Mouse (Mus musculus): ENCODE measurements around the gene Tsc22d1.

Gene Tsc22d1

DNA sequence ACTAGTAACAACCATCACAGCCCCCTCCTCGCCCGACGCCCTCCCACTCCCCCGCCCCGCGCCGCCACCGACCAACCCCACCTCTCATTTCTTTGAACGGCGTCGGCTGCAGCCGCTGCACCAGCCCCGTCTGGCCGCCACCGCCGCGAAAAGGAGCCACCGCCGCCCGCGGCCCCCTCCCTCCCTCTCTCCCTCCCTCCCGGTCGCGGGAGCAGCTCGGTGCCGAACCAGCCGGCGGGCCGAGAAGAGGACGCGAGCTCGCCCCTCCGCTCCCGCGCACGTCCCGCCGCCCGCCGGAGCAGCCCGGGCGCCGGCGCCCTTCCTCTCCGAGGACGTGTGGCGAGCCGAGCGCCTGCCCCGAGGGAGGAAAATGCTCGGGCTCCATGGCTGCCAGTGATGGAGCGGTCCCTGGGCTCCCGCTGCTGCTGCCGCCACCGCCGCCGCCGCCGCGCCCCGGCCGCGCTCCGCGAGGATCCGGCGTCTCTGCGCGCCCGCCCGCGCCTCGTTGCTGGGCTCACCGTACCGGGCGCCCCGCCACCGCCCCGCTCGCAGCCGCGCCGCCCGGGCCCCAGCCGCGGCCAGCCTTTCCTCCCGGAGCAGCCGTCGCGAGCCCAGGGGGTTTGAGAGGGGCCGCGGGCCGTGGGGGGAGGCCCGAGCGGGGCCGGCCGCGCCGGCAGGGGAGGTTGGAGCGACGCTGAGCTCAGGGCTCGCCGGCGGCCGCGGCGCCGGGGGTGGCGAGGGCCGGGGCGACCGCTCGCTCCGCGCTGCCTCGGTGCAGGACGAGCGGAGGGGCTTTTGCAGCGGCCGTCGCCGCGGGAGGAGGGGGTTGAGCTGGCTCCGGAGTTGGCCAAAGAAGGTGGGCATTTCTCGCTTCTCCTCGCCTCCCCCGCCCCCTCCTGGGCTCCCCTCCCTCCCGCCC is at the start of gene Tsc22d1:
TSS of gene Tsc22d1 (plus strand) at position 100 of the 919 bp plus-strand sequence.
- no peak for DNase-seq (ENCODE audit: low read depth, low spot score)

DNA sequence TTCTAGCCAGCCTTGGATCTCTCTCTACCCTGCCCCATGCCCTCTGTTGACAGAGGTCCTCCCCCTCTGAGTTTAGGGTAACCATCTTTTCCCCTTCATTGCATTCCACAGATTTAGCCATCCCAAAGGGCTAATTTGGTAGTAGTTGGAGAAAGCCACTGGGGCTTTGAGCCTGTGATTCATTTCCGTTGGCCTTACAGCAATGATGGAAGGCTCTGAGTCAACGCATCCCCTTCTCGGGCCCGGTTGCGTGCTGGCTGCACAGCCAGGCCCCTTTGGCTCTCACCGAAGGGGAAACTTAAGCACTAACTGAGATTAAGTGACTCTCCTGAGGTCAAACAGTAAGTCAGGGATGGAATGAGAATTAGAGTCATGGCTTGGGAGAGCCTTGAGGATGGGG is 41.1 kb upstream of the Tsc22d1 start:
- DNase-seq (ENCODE audit: low read depth, low spot score), result no peak

DNA sequence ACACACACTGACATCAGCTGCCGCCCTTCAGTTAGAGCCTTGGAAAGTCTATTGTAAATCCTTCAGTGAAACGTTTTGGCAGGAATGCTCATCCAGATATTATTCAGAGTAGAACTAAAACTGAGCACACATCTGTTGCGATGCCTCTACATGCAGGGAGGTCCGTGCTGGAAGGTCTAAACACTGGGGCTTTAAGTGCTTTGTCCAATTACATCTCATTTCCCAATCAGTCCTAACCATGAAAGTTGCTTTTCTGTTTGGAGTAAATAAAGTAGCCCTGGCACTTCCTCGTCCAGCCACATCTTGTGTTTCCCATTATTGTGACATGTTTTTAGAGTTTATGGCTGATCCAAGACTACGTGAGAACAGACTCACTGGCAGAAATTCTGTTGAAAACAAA is 40.2 kb upstream of the Tsc22d1 start:
- no peak for DNase-seq (ENCODE audit: low read depth, low spot score)

DNA sequence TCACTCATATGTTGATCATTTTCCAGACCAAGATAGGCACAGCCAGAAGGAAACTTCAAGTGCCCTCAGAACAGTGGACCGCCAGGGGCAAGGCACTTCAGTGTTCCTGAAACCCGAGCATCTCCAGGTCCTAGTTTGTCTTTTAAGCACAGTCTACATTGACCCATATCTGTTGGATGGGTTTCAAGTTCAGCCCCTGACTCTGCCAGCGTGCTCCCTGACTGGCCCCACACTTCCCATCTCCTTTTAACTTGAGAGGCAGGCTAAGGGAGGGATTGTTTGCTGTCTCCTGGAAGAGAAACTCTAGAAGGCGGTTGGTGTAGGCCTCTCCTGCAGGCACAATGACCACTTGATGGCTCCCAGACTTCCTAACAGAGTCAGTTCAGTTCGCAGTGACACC is 38.2 kb upstream of the Tsc22d1 start:
- DNase-seq (ENCODE audit: low read depth, low spot score), result no peak

DNA sequence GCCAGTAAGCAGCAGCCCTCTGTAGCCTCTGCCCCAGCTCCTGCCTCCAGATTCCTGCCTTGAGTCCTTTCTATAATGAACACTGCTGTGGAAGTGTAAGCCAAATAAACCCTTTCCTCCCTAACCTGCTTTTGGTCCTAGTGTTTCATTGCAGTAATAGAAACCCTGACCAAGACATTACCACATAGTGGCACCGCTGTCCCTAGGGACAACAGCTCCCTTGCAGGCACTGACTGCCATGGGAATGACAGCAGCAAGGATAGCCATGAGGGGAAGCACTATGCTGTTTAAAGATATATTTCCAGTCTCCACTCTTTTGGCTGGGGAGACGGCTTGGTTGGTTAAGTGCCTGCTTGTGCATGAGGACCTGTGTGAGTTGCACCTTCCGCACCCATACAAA is 35.4 kb upstream of the Tsc22d1 start:
- DNase-seq (ENCODE audit: low read depth, low spot score), result no peak

DNA sequence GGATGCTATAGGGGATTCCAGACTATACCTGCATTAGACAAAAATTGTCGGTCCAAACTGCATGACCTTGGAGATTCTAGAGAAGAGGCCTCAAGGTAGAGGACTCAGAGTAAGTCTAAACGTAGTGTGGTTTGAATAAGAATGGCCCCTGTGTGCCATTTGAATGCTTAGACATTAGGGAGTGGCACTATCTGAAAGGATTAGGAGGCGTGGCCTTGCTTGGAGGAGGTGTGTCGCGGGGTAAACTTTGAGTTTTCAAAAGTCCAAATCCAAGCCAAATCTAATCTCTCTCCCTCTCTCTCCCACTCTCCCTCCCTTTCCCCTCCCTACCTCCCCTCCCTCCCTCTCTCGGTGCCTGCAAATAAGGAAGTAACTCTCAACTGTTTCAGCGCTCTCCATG is 26.7 kb upstream of the Tsc22d1 start:
- no peak for DNase-seq (ENCODE audit: low read depth, low spot score)

DNA sequence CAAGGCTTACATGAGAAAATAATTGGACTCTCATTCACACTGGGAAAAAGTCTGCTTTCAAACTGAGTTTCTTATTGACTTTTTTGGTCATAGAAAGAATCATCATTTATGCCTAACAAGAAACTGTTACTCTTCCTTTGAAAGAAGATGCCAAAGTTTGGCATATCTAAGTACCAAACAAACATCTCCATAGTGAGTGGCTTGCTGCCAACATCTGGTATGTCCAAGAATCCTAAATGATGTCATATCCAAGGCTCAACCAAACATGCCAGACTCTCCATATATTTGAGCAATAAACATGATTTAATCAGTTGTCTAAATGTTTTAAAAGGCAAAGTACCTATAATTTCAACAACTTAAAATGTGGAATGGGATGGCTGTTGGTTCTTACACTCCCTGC is 16.5 kb upstream of the Tsc22d1 start:
- DNase-seq (ENCODE audit: low read depth, low spot score), result no peak

DNA sequence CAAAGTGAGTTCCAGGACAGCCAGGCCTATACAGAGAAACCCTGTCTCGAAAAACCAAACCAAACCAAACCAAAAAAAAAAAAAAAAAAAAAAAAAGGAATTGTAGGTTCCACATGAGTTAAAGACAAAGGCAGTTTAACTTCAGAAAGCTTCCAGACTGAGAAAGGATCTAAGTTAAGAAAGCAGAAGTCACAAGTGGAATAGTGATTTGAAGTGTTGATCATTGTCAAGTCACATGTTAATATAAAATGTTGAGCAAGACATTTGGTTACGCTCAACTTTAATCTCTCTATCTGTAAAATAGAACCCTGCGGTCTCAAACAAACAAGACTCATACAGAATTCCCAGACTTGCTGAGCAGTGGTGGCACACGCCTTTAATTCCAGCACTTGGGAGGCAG is 12.2 kb upstream of the Tsc22d1 start:
- no peak for DNase-seq (ENCODE audit: low read depth, low spot score)

DNA sequence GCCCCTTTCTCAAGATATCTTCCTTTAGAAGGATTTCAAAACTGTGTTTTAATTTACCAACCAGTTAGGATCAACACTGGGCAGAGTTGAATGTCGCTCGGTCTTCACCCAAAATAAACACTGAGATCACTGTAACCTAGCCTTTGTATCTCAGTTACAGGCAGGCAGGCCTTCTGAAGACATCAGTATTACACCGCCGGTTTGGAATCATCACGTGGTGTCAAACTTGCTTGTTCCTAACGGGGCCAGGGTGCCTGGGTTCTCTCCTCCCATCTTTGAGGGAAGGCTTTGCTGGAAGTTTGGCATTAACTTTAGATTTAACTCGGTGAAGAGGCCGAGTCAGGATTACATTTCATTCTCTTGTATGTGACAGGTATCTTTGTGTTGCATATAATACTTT is 5.7 kb upstream of the Tsc22d1 start:
- no peak for DNase-seq (ENCODE audit: low read depth, low spot score)

DNA sequence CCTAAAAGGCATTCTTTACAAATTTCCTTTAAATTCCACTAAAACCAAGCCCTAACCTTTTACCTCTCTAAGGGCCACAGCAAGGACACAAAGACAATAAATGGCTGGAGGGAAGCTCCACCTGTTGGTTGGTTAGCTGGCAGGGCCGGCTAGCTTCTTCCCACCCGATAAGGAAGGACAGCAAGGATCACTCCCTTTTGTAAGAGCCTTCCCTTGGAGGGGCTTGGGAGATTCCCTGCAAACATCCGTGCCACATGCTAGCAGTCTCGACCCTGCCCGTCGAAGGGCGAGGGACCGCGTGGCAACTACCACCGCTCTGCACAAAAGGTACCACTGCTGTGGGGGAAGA is 1.0 kb upstream of the Tsc22d1 start:
- no peak for DNase-seq (ENCODE audit: low read depth, low spot score)

DNA sequence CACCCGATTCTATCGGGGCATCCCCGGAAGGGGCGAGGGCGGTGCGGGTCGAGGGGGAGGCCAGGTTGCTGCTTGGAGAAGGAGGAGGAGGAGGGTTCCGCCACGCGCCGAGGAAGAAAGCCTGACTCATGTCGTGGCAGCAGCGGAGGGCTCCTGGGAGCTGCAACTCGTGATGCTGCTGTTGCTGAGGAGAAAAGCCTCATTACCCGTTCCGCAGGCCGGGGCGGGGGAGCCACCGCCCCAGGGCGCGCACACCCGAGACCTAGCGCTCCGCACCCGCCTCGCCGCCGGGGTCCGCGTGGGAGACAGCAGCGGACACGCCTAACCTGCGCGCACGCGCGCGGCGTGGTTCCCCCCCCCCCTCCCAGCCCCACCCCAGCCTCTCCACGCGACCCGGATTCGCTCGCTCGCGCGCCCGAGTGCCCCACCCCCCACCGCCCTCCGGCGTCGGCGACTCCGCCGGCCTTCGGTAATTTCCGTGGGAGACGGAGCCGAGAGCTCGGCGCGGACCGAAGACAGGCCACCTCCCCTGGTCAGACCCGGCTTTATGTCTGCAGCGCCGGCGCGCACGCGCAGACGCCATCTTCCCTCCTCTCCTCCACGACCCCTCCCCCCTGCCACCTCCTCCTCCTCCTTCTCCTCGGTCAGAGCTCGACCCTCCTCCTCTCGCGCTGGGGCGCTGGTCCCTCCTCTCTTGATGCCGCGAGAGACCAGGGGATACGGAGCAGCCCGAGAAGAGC is 469 bp upstream of the Tsc22d1 start:
- peak; percentile 96 for DNase-seq (ENCODE audit: low read depth, low spot score)

DNA sequence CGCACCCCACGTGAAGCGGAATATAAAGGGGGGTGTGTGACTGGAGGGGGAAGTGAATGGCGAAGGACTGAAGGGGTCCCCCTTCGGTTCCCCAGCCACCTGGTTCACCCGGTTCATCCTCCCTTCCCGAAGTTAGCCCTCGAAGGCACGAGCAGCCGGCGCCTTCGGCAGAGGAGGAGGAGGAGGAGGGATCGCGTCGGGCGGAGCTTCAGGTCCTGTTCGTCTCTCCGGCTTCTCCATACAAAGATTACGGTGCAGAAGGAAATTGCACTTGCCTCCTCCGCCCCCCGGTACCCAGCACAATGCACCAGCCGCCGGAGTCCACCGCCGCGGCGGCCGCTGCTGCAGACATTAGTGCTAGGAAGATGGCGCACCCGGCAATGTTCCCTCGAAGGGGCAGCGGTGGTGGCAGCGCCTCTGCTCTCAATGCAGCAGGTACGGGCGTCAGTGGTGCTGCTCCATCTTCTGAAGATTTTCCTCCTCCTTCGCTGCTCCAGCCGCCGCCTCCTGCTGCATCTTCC is 1.1 kb downstream of the Tsc22d1 start:
- peak; percentile 54 for DNase-seq (ENCODE audit: low read depth, low spot score)

DNA sequence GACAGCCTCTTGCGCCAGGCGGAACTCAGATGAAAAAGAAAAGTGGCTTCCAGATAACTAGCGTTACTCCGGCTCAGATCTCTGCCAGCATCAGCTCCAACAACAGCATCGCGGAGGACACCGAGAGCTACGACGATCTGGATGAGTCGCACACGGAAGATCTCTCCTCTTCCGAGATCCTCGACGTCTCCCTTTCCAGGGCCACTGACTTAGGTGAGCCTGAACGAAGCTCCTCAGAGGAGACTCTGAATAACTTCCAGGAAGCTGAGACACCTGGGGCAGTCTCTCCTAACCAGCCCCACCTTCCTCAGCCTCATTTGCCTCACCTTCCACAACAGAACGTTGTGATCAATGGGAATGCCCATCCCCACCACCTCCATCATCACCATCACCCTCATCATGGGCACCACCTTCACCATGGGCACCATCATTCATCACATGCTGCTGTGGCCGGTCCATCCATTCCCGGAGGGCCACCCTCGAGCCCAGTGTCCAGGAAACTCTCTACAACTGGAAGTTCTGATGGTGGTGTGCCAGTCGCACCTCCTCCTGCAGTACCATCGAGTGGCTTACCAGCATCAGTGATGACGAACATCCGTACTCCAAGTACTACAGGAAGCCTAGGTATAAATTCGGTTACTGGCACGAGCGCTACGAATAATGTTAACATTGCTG is 1.7 kb downstream of the Tsc22d1 start:
- no peak for DNase-seq (ENCODE audit: low read depth, low spot score)

DNA sequence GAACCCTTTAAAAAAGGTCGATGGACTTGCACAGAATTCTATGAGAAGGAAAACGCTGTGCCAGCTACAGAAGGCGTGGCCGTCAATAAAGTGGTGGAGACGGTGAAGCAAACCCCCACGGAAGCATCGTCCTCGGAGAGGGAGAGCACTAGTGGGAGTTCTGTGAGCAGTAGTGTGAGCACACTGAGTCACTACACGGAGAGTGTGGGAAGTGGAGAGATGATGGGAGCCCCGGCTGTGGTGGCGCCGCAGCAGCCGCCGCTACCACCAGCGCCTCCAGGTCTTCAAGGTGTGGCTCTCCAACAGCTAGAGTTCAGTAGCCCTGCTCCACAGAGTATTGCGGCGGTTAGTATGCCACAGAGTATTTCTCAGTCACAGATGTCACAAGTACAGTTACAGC is 2.6 kb downstream of the Tsc22d1 start:
- DNase-seq (ENCODE audit: low read depth, low spot score), result no peak

DNA sequence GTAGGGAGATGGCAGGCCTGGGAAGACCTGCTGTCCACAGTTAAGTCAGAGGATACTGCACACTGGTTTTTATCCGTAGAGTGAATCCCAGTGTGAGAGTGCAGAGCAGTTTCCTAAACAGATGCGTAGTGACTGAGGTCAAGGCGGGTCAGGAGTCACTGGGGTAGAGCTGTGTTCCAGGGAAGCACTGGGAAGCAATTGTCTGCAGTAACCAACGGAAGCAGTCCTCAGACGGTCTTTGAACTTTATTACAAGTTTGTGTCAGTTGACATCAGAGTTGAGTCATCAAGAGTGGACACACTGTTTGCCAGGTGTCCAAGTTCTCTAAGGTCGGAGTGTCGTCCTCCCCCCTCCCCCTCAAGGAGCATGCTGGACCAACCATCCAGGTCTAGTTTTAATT is 6.0 kb downstream of the Tsc22d1 start:
- DNase-seq (ENCODE audit: low read depth, low spot score), result no peak

DNA sequence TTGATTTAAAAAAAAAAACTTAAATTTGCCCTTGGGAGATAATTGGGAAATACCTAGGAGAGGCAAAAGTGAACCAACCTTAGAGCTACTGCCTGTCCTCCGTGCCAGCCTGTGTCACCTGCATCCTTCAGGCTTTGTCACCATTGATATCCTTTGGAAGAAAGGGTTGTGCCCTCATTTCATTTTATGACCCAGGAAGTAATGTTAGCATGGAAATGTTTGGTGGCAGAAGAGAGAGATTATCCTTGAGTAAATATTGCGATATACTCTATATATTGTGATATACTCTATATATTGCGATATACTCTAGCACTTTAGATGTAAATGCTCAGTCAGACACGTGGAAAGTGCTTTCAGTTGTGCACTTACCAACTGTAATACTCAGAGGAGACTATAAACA is 6.4 kb downstream of the Tsc22d1 start:
- DNase-seq (ENCODE audit: low read depth, low spot score), result no peak

DNA sequence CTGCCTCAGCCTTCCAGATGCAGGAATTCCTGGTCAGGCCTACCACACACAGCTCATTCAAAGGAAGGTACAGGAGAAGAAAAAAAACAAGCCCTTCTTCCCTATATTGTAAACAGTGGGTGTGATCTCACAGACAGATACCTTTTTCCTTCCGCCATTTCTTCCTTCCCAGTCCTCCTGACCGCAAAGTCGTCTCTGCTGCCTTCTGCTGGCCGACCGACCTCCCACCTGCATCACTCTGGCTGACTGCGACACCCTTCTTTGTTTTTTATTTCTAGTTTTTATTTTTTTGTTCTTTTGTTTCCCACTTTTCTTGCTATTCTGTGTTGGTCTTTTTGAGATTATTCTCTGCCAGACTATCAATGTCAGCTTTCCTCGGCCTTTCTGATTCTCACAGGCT is 10.7 kb downstream of the Tsc22d1 start:
- no peak for DNase-seq (ENCODE audit: low read depth, low spot score)

DNA sequence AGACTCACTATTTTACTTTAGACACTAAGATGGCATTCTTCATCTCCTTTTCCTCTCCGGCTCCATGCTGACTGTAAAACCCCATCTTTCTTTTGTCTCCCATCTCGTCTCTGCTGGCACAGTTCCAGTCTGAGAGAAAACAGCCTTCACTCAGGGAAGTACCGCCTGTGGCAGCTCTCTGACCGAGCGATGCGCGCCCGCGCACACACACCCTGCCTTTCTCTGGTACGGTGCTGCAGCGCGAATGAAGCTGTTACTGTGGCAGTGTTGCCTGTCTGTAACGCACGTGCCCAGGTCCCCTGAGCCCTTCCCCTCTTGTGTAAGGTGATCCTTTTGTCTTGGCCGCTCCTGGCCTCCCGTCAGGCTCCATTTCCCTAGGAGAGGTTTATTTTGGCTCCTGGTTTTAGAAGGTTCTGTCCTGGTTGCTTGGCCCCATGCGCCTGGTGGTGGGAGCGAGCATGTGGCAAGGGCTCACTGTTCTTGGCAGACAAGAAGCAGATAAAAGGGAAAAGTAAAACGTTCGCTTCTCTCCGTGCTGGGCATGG is 11.3 kb downstream of the Tsc22d1 start:
- DNase-seq (ENCODE audit: low read depth, low spot score), result no peak

DNA sequence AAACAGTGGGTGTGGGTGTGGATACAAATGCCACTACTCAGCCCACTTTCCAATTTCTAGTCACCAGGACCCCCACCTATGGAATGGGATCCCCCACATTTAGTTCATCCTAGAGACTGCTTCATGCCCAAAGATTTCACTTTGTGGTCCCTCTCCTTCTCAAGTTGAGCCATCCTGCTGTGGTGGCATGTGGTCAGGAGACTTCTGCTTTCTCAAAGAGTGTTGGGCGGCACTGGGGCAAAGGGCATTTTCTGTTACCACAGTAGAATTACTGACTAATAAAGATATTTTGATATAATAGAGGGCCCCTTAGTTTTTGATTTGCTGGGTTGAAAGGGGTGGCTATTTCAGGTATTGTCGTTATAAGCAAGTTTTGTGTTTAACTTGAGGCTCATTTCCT is 14.1 kb downstream of the Tsc22d1 start:
- no peak for DNase-seq (ENCODE audit: low read depth, low spot score)

DNA sequence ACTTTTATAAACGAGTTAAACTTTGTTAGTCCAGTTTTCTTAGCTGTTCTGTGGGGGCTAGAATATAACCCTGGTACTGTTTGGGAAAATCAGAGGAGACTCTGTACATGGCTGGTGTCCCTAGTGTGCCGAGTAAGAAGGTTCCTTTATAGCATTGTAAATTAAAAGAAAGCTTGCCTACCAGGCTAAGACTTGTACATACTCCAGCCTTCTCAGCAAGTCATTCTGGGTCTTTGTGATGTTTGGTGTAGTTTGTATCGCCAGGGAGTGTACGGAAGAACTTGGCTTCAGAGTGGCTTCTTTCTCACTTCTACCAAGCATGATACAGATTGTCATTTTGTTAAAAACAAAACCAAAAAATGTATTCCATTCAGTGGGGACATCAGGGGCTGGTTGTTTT is 17.2 kb downstream of the Tsc22d1 start:
- DNase-seq (ENCODE audit: low read depth, low spot score), result no peak

DNA sequence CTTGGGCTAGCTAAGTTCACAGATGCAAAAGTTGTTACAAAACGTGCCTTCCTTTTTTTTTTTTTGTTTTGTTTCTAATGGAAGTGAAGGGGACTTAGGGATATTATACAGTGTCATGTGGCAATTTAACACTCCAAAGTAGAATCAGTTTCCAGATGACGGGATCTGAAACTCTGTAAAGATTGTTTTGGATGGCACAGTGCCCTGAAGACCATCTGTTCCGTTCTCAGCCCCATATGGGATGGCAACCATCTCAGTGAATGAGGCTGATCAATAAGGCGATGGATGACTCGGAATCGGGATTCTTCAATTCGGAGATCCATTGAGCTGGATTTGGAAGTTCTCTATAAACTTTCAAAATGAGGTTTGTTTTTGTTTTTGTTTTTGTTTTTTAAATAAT is 17.6 kb downstream of the Tsc22d1 start:
- DNase-seq (ENCODE audit: low read depth, low spot score), result no peak

DNA sequence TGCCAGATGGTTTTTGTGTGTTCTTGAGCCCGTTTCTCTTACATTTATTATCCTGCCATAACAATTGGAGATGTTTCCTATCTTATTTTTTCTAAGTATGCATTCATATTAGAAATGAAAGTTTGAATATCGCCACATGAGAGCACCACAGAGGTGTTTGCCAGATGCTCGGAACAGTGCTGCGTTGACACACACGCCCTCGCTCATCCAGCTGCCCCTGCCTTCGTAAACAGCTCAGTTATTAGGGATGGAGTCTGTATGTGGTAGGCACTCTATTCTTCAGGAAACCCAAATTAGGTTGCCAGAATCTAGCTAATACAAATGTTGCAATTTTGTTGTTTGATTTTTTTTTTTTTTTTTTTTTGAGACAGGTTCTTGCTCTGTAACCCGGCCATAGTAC is 18.1 kb downstream of the Tsc22d1 start:
- no peak for DNase-seq (ENCODE audit: low read depth, low spot score)

Data from CD4-positive, CD25-positive, alpha-beta regulatory T cell, adult 2 months (primary cell).